Mouse (Mus musculus): ENCODE measurements around the gene Tspan15. TPM values are rescaled to one million over a fixed set of nuclear protein-coding genes. Genes with fewer than 3 reads are reported as not detected.

Tspan15 gene
- polyA plus RNA-seq, 1 experiment from 2014 or later = 18.6 TPM

DNA sequence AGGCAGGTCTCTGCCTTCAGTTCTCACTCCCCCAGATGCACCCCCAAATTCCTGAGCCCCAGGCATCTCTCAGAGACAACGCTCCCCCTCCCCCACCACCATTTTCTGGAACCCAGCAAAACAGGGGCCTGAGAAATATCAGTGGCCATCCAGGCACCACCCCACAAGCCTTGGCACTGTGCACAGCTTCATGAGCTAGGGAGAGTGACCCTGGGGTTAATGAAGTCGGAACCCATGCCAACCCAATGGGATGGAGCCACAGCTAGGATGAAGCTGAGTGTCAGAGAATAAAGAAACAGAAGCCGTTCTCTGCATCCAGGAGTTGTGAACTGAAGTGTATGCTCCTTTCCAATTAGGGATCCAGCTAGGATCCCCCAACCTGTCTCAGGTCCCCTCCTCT lies 16.1 kb upstream of the Tspan15 start:
- Histone ChIP-seq H3K4me3 (no peak overlapping the region), H3K27me3 (ENCODE audit: insufficient read depth, poor library complexity, severe bottlenecking) (no peaks in the 10 kb centered on the region; the same call in 1 of the 2 replicates), H3K4me1 (replicated peaks) (peaks cover 2% of the 10 kb centered on the region; the same call in 1 of the 2 replicates), H3K36me3 (no peaks in the 10 kb centered on the region), H3K9me3 (no peaks in the 10 kb centered on the region), H3K27ac (no peak overlapping the region)
- 76% methylated on average over 3 of the region's 3 CpGs for WGBS
- DNase-seq (ENCODE audit: low spot score) = no peak

DNA sequence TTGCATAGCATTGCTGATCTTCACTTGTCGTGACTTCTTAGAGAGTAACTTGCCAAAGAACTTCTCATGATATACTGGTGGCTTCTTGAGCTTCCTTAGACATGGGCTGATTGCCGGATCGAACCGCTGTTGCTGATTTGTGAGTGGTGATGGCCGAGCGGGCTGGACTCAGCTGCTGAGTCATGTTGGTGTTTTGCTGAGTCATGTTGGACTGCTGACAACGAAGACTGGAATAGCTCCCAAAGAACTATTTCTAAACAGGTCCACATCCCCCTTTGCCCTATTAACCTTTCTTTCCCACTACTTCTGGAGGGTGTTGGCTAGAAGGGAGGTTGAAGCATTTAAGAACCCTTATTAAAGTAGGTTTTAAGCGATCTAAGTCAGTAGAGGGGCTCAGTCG lies 13.0 kb upstream of the Tspan15 start:
- H3K27me3 ChIP-seq (ENCODE audit: insufficient read depth, poor library complexity, severe bottlenecking) = no peaks in the 10 kb centered on the region
- WGBS = 90% methylated on average over 9 of the region's 9 CpGs
- no peak overlapping the region for H3K4me3 ChIP-seq
- no peaks in the 10 kb centered on the region for H3K36me3 ChIP-seq
- no peaks in the 10 kb centered on the region for H3K9me3 ChIP-seq
- H3K27ac ChIP-seq = no peak overlapping the region
- no peak for DNase-seq (ENCODE audit: low spot score)
- peaks cover 2% of the 10 kb centered on the region for H3K4me1 ChIP-seq (replicated peaks)

DNA sequence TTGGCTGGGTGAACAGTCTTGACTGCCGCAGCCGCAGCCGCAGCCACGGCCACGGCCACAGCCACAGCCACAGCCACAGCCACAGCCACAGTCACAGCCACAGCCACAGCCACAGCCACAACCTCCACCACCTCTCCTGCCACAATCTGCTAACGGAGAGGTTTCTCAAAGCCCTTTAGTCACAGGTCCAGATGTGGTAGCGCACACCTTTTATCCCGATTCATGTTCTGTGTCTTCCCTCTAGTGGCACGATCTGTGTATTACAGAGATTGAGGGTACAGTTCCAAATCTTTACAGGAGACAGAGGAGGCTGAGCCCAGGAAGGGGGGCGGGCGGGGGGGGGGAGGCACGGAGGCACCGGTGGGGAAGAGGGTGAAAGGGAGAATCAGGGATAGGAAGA lies 11.8 kb upstream of the Tspan15 start:
- 58% methylated on average over 13 of the region's 13 CpGs for WGBS
- Histone ChIP-seq H3K4me3 (no peak overlapping the region), H3K27ac (no peak overlapping the region), H3K9me3 (no peaks in the 10 kb centered on the region), H3K36me3 (no peaks in the 10 kb centered on the region), H3K27me3 (ENCODE audit: insufficient read depth, poor library complexity, severe bottlenecking) (no peaks in the 10 kb centered on the region), H3K4me1 (replicated peaks) (peaks cover 2% of the 10 kb centered on the region)
- peak; percentile 29 for DNase-seq (ENCODE audit: low spot score)

DNA sequence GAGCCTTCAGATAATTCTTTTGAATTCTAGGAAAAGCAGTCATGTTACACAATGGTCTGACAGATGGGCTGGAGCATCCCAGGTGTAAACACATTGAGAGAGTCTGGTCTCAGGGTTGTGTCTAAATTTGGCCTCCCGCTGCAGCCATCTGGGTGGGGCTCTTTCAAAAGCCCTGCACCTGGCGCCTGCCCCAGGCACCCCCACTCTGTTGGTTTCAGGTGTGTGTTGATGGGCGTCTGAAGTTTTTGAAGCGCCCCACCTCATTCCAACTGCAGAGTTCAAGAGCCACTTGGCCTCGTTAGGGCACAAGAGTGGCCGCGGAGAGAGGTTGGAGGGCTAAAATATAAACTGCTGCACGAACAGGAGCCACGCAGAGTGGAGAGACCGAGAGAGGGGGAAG lies 11.3 kb upstream of the Tspan15 start:
- Histone ChIP-seq H3K36me3 (no peaks in the 10 kb centered on the region), H3K4me3 (no peak overlapping the region), H3K27ac (no peak overlapping the region), H3K4me1 (replicated peaks) (peaks cover 2% of the 10 kb centered on the region; the same call in 1 of the 2 replicates), H3K27me3 (ENCODE audit: insufficient read depth, poor library complexity, severe bottlenecking) (no peaks in the 10 kb centered on the region), H3K9me3 (no peaks in the 10 kb centered on the region)
- WGBS = 82% methylated on average over 10 of the region's 10 CpGs
- DNase-seq (ENCODE audit: low spot score) = no peak

DNA sequence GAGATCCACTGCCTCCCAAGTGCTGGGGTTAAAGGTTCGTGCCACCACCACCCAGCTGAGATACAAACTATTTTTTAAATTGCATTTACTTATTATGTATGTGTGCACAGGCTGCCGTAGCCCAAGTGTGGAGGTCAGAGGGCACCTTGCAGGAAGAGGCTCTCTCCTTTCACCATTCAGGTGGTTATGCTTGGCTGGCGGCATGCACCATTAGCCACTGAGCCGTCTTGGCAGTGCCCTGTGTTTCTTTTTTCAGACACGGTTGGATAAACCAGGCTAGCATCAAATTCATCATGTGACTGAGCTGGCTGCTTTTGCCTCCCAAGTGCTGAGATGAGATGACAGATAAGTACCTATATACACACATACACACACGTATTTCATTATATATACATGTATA lies 8.2 kb upstream of the Tspan15 start:
- no peaks in the 10 kb centered on the region for H3K36me3 ChIP-seq
- no peaks in the 10 kb centered on the region; the same call in 1 of the 2 replicates for H3K4me1 ChIP-seq (replicated peaks)
- 50% methylated on average over 6 of the region's 6 CpGs for WGBS
- H3K9me3 ChIP-seq = no peaks in the 10 kb centered on the region
- DNase-seq (ENCODE audit: low spot score) = no peak
- H3K27ac ChIP-seq = no peak overlapping the region
- H3K27me3 ChIP-seq (ENCODE audit: insufficient read depth, poor library complexity, severe bottlenecking) = no peaks in the 10 kb centered on the region
- H3K4me3 ChIP-seq = no peak overlapping the region

DNA sequence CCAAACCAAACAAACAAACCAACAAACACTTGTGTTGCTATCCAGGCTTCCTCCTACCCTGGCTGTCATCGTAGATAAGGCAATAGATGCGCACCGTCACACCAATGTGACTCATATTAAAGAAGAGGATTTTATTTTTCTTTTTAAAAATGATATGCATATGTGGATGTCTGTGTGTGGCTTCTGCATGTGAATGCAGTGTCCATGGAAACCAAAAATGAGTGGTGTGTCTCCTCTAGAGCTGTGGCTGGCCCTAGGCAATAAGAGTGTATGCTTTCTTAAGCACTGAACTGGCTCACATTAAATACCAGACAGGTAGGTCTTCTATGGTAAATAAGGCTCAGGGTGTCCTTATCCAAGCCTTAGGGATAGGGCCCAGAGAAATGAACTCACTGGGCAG lies 7.6 kb upstream of the Tspan15 start:
- no peaks in the 10 kb centered on the region for H3K36me3 ChIP-seq
- H3K9me3 ChIP-seq = no peaks in the 10 kb centered on the region
- no peak for DNase-seq (ENCODE audit: low spot score)
- H3K27ac ChIP-seq = no peak overlapping the region
- no peak overlapping the region for H3K4me3 ChIP-seq
- whole genome bisulfite sequencing = 95% methylated on average over 3 of the region's 3 CpGs
- H3K4me1 ChIP-seq (replicated peaks) = no peaks in the 10 kb centered on the region; the same call in 1 of the 2 replicates
- H3K27me3 ChIP-seq (ENCODE audit: insufficient read depth, poor library complexity, severe bottlenecking) = no peaks in the 10 kb centered on the region

DNA sequence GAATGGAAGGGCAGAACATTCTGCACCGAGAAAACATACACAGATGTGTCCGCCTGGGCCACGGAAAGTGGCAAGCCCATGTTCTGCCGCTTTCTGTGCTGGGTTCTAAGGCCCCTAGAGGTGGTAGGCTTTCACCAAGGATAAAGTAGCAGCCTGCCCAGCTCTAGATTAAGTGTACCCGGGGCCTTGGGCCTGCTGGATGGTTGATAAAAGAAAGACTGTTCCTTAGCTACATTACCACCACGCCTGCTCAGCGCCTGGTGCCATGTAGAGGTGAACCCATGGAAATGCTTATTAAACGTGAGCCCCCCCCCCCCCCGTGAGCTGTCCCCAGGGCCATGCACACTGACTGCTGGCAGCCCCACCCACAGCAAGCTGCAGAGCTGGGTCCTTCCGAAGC lies 6.2 kb upstream of the Tspan15 start:
- DNase-seq (ENCODE audit: low spot score) = no peak
- WGBS = 86% methylated on average over 10 of the region's 10 CpGs
- Histone ChIP-seq H3K27ac (no peak overlapping the region), H3K4me3 (no peak overlapping the region), H3K9me3 (no peaks in the 10 kb centered on the region), H3K27me3 (ENCODE audit: insufficient read depth, poor library complexity, severe bottlenecking) (peaks cover 8% of the 10 kb centered on the region), H3K36me3 (no peaks in the 10 kb centered on the region), H3K4me1 (replicated peaks) (no peaks in the 10 kb centered on the region; the same call in 1 of the 2 replicates)

DNA sequence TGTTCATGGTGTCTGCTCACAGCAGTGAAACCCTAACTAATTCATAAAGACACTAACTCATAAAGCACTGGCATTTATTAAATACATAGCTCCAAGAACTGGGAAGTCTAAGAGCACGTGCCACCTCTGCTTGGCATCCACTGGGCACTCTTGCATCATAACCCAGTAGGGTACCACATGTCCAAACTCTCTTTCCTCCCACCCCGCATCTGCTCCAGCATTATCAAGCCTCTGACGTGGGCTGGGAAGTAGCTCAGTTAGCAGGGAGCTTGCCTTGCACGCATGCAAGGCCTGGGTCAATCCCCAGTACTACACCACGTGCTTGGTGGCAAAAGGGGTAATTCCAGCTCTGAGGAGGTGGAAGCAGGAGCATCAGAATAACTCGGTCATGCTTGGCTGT lies 5.1 kb upstream of the Tspan15 start:
- no peak overlapping the region for H3K4me3 ChIP-seq
- no peak for DNase-seq (ENCODE audit: low spot score)
- WGBS = 85% methylated on average over 6 of the region's 6 CpGs
- H3K27ac ChIP-seq = no peak overlapping the region
- peaks cover 15% of the 10 kb centered on the region for H3K27me3 ChIP-seq (ENCODE audit: insufficient read depth, poor library complexity, severe bottlenecking)
- peaks cover 7% of the 10 kb centered on the region for H3K4me1 ChIP-seq (replicated peaks)
- H3K36me3 ChIP-seq = no peaks in the 10 kb centered on the region
- no peaks in the 10 kb centered on the region for H3K9me3 ChIP-seq

DNA sequence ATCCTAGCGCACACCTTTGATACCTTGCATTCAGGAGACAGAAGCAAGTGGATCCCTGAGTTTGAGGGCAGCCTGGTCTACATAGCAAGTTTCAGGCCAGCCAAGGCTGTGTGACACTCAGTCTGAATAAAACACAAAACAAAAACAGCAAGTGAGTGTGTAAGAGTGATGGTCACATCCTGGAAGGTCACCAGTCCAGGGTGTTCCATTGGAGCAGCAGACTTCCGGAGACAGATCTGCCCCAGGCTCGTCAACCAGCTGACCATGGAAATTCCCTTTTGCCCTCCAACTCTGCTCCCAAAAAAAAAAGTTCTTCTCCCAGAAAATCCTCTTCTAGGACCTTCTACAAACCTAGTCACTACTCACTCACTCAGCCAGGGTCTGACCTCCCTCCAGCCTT lies 760 bp upstream of the Tspan15 start:
- DNase-seq (ENCODE audit: low spot score) = no peak
- Histone ChIP-seq H3K4me1 (replicated peaks) (peaks cover 20% of the 10 kb centered on the region), H3K27ac (no peak overlapping the region), H3K4me3 (peak overlapping the region; percentile 74; the same call in 1 of the 2 replicates), H3K27me3 (ENCODE audit: insufficient read depth, poor library complexity, severe bottlenecking) (peaks cover 33% of the 10 kb centered on the region), H3K36me3 (no peaks in the 10 kb centered on the region), H3K9me3 (no peaks in the 10 kb centered on the region)
- 72% methylated on average over 3 of the region's 3 CpGs for WGBS

DNA sequence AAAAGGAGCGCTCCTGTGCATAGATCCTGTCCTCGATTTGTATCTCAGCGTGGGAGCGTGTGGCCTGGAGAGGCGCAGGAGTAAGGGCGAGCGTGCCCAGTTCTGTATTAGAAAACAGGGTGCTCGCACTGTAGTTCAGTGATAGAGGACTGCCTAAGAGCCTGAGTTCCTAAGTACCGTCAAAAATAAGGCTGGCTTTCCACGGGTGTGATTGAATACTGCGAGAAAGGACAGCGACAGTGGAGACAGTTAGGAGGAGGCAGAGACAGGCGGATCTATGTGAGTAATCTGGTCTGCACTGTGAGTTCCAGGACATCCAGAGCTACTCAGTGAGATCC lies 313 bp upstream of the Tspan15 start:
- Histone ChIP-seq H3K27ac (peak overlapping the region; percentile 87), H3K4me3 (peak overlapping the region; percentile 74), H3K9me3 (no peaks in the 10 kb centered on the region), H3K27me3 (ENCODE audit: insufficient read depth, poor library complexity, severe bottlenecking) (peaks cover 33% of the 10 kb centered on the region), H3K4me1 (replicated peaks) (peaks cover 20% of the 10 kb centered on the region), H3K36me3 (no peaks in the 10 kb centered on the region)
- no peak for DNase-seq (ENCODE audit: low spot score)
- 5% methylated on average over 13 of the region's 13 CpGs for WGBS

DNA sequence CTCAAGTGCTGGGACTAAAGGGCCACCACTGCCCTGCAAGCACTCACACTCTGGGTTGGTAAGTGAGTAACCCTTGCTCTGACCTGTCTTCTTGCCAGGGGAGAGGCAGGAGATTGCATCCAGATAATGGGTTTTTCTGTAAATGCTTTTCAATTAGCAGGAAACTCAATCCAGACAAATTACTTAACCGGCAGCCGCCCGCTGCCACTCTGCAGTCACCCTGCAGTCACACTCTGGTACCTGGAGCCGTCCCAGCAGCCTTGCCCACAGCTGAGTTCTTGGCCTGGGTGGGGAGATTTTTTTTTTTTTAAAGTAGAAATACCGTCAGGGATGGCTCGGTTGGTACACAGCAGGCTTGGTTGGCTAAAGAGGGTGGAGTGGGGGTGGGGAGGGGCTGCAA lies 2.9 kb downstream of the Tspan15 start:
- Histone ChIP-seq H3K27me3 (ENCODE audit: insufficient read depth, poor library complexity, severe bottlenecking) (peaks cover 33% of the 10 kb centered on the region), H3K4me1 (replicated peaks) (peaks cover 33% of the 10 kb centered on the region), H3K9me3 (no peaks in the 10 kb centered on the region), H3K4me3 (no peak overlapping the region), H3K27ac (no peak overlapping the region), H3K36me3 (no peaks in the 10 kb centered on the region)
- no peak for DNase-seq (ENCODE audit: low spot score)
- 71% methylated on average over 6 of the region's 6 CpGs for WGBS

DNA sequence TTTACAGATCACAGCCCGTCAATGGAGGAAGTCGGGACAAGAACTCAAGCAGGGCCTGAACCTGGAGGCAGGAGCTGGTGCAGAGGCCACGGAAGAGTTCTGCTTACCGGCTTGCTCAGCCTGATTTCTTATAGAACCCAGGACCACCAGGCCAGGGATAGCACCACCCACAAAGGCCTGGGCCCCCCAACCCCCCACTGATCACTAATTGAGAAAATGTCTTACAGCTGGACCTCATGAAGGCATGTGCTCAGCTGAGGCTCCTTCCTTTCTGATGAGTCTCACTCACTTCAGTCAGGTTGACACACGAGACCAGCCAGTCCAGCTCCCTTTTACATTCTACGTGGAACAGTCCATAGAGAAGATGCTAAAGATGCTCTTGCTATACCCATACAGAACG lies 5.2 kb downstream of the Tspan15 start:
- peaks cover 27% of the 10 kb centered on the region for H3K4me1 ChIP-seq (replicated peaks)
- 75% methylated on average over 7 of the region's 7 CpGs for WGBS
- DNase-seq (ENCODE audit: low spot score) = no peak

DNA sequence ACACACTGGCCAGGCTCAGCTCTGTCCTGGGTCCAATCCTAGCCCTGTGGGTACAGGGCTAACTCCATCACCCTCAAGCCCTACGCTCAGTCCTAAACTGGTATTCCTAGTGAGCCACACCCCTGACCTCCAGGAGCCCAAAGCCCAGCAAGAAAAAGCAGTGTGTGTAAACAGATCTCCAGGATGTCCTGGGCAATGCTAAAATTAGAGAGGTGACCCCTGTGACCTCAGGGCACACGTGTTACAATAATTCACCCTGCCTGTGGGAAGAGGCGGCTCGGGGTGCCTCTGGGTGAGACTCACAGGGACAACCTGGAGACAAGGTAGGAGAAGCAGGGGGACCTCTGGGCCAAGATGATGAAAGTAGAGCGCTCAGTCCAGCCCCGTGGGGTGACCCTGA lies 6.8 kb downstream of the Tspan15 start:
- 66% methylated on average over 6 of the region's 6 CpGs for WGBS
- peaks cover 8% of the 10 kb centered on the region; the same call in 1 of the 2 replicates for H3K27me3 ChIP-seq (ENCODE audit: insufficient read depth, poor library complexity, severe bottlenecking)
- no peaks in the 10 kb centered on the region for H3K9me3 ChIP-seq
- no peak for DNase-seq (ENCODE audit: low spot score)
- no peak overlapping the region for H3K27ac ChIP-seq
- H3K36me3 ChIP-seq = no peaks in the 10 kb centered on the region
- peaks cover 22% of the 10 kb centered on the region for H3K4me1 ChIP-seq (replicated peaks)
- H3K4me3 ChIP-seq = no peak overlapping the region

More for the DNA sequence above, 5.2 kb downstream of the Tspan15 start:
- no peaks in the 10 kb centered on the region for H3K9me3 ChIP-seq
- H3K27me3 ChIP-seq (ENCODE audit: insufficient read depth, poor library complexity, severe bottlenecking) = peaks cover 18% of the 10 kb centered on the region; the same call in 1 of the 2 replicates
- H3K27ac ChIP-seq = no peak overlapping the region
- H3K36me3 ChIP-seq = no peaks in the 10 kb centered on the region
- H3K4me3 ChIP-seq = no peak overlapping the region

DNA sequence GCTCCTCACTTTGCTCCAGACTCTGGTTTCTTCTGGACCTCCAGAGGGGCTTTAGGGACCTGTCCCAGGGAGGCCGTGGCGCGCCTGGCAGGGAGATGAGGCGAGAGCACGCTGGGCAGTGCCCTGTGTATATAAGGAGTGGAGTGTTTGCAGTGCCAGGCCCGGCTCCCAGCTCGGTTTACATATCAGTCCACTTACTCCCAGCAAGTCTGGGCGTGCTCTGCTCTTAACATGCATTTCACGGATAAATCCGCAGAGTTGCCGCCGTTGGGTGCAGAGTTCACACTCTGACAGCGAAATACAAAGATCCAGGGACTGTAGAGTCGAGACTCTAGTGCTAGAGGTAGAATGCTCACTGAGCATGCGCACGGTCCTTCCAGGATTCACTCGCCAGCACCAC lies 8.3 kb downstream of the Tspan15 start:
- H3K4me3 ChIP-seq = no peak overlapping the region
- no peaks in the 10 kb centered on the region for H3K27me3 ChIP-seq (ENCODE audit: insufficient read depth, poor library complexity, severe bottlenecking)
- H3K9me3 ChIP-seq = no peaks in the 10 kb centered on the region
- no peak for DNase-seq (ENCODE audit: low spot score)
- H3K36me3 ChIP-seq = no peaks in the 10 kb centered on the region
- H3K27ac ChIP-seq = no peak overlapping the region
- 85% methylated on average over 17 of the region's 17 CpGs for WGBS
- H3K4me1 ChIP-seq (replicated peaks) = peaks cover 24% of the 10 kb centered on the region
